Mouse (Mus musculus): ENCODE data around the gene Caprin1.

Caprin1 gene

GRCm38 (mm10) chr2:103728027-103728540, 69.4 kb downstream of the Caprin1 start:
- DNase-seq (ENCODE audit: low spot score): no peak

GRCm38 (mm10) chr2:103724521-103724920, 72.9 kb downstream of the Caprin1 start:
- no peak for DNase-seq (ENCODE audit: low spot score)

GRCm38 (mm10) chr2:103719292-103719646, 78.2 kb downstream of the Caprin1 start:
- no peak for DNase-seq (ENCODE audit: low spot score)

GRCm38 (mm10) chr2:103718594-103719291, 78.7 kb downstream of the Caprin1 start:
- DNase-seq (ENCODE audit: low spot score): peak; percentile 35

- DNase-seq (ENCODE audit: low spot score): no peak
These were observed 83.0 kb downstream of the Caprin1 start for GRCm38 (mm10) chr2:103714412-103714811.

- DNase-seq (ENCODE audit: low spot score): no peak
These were observed 83.6 kb downstream of the Caprin1 start for GRCm38 (mm10) chr2:103713831-103714230.
